Mouse (Mus musculus): ENCODE data around the gene Dync1h1.

DNA sequence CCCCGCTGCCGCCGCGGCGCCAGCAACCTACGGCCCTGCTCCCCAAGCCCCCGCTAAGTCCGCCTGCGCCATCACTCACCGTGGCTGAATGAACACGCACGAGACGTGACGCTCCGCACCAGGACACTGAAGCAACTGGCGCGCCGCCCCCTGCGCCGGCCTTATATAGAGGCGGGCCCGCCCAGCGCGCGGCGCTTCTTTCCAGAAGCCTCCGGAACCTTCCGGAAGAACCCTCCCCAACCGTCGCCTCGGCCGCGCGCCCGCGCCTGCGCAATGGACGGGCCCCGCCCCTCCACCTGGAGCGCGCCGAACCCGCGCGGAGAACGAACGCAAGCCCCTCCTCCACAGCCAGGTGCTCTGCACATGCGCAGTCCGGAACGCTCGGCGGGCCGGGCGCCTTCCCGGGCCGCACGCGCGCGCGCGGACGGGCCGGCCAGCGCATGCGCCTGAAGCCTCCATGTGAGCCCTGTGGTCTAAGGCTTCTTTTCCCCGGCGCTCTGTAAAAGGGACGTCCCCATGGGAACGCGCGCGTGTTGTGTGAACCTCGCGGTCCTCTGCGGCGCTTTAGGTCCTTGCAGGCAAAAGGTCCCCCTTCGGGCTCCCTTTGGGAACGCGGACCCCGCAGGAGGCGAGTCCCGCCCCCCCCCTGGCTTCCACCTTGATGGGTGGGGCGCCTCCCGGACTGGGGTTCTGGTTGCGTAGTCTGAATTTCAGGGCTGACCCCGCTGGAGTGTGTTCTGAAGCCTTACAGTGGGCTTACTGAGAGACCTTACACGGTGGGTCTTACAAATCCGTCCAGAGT, 95.1 kb downstream of the Dync1h1 start:
- TF ChIP-seq CTCF (IDR thresholded peaks at IDR 0.05; ENCODE audit: borderline replicate concordance, insufficient read depth, low read length): no peak
- TF ChIP-seq POLR2A (IDR thresholded peaks at IDR 0.05; ENCODE audit: low read depth, low read length): peak; percentile 99
